Mouse (Mus musculus) olfactory bulb, adult 2 months (tissue): ENCODE data around the gene Efemp2.

Experiments used
- CTCF ChIP-seq: fragments of 200-500 bp; IDR thresholded peaks from 2 replicates; pipeline ENCODE4 v1.5.1; 2012; ENCODE audit warnings: low read depth, mild to moderate bottlenecking, low read length, moderate library complexity; ENCODE audit not compliant: insufficient read depth
- POLR2A ChIP-seq: fragments of 200-500 bp; IDR thresholded peaks from 2 replicates; pipeline ENCODE4 v1.6.1; 2012; ENCODE audit warnings: mild to moderate bottlenecking, low read depth, low read length, moderate library complexity; ENCODE audit not compliant: insufficient read depth

DNA sequence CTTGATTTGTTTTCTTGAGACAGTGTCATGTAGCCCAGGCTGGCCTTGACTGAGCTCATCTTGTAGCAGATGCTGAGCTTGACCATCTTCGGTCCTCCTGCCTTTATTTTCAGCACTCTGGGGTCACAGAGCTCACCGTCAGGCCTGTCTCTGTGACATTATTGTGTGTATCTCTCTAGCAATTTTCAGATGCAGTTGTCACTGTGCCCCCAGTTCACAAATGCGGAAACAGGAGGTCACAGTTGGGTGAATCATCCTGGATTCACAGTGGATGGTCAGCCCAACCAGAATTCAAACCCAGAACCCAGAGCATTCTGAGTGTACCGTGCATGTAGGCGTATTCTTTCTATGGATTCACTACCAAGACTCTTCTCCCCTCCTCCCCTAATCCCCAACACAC, 28.0 kb upstream of the Efemp2 start:
- no peak for TF ChIP-seq CTCF
- TF ChIP-seq POLR2A, result no peak
